Mouse (Mus musculus) testis, postnatal 14 days (tissue): ENCODE measurements around the gene Phf12.

Experiments used
- DNase-seq: peaks from one replicate; pipeline ENCODE4 v3.0.0; 2021; ENCODE audit warnings: low spot score

The Phf12 gene

GRCm38 (mm10) chr11:78073577-78074276 lies 91.2 kb downstream of the Phf12 start:
- no peak for DNase-seq

GRCm38 (mm10) chr11:78074277-78074652 lies 91.7 kb downstream of the Phf12 start:
- no peak for DNase-seq

GRCm38 (mm10) chr11:78074666-78075065 lies 92.1 kb downstream of the Phf12 start:
- no peak for DNase-seq
